Mouse (Mus musculus) embryo, embryonic 10.5 days (tissue): ENCODE measurements around the gene Mvb12b.

Experiments
- DNase-seq: peaks from one replicate; pipeline ENCODE4 v3.0.0-alpha.2; 2015; ENCODE audit warnings: low spot score

The Mvb12b gene

DNA sequence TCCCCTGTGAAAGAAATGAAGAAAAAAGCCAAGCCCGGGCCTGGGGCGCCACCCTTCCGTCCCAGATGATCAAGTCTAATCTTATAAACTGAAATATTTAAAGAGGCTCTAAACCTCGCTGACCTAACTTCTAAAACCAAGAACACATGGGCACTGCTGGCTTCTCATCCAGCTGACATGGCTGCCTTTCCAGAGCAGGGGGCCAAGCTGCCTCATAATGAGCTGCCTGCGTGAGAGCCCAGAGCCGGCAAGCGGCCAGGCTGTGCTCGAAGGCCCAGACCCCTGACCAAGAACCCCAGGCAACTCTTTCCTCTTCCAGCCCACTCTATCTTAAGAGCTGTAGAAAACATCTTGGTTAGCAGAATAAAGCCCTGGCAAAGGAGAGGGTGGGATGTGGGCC, 73.2 kb downstream of the Mvb12b start:
- no peak for DNase-seq

- peak; percentile 29 for DNase-seq
Measured at GRCm38 (mm10) chr2:33813501-33814240, 74.1 kb downstream of the Mvb12b start.

- no peak for DNase-seq
Measured at GRCm38 (mm10) chr2:33812980-33813379, 74.8 kb downstream of the Mvb12b start.

DNA sequence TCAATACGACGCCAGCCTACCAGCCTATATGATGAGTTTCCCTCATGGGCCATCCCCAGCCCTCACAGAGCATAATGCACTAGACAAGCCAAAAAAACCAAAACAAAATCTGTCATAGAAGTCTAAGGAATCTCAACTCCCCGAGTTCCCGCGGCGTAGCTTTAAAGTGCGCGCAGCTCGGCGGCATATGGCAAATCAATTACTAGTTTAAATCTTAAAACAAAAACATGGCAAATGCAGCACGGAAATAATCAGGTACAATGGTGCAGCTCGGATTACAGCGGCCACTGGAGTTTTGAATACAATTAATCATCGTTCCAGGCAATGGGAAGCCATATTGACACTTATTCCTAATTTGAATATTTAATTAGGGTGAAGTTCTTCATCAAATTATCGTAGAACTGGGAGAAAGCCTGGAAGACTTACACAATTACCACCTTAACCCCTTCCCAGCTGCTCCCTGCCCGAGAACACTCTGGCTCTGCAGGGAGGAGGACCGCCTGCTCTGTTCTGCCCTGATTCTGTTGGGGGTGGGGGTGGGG, 76.3 kb downstream of the Mvb12b start:
- peak; percentile 45 for DNase-seq

- DNase-seq = no peak
Measured at GRCm38 (mm10) chr2:33809081-33809480, 78.7 kb downstream of the Mvb12b start.

DNA sequence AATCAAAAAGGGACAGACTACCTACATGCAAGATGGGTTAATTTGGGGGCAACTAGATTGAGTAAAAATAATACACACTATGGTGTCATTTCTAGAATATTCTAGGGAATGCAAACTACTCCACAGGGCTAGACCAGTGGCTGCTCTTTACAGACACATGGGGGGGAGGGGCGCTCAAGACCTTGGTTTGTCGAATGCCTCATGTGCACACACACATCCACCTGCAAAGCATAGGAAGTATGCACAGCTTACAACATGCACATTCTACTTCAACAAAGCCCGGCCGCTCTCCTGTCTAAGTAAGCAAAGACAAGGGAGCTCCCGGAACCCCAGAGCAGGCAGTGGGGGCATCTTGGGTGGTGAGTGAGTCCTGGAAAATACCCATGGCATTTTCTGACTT, 79.7 kb downstream of the Mvb12b start:
- no peak for DNase-seq

GRCm38 (mm10) chr2:33805640-33806039, 82.1 kb downstream of the Mvb12b start:
- DNase-seq = no peak

DNA sequence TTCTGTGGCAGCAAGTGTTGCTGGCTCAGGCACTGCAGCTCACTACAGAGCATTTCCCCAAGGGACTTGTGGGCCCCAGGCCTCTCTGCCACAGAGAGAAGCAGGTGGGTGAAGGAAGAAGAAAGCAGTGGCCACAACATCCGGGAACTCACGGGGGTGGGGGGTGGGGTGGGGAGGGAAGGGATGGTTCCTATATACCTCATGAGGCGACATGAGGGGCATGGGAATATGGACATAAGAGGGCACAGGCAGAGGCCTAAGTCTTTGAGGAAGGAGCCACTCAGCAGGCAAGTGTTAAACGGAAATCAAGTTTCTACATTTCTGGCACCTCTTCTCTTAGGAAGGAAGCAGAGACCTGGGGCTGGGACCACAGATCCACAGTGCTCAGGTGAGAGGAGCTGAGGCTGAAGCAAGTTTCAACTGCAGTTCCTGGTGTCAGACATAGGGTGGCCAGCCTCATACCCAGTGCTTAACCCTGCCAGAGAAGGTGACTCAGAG, 84.0 kb downstream of the Mvb12b start:
- DNase-seq = no peak

GRCm38 (mm10) chr2:33803083-33803615, 84.6 kb downstream of the Mvb12b start:
- DNase-seq = no peak

DNA sequence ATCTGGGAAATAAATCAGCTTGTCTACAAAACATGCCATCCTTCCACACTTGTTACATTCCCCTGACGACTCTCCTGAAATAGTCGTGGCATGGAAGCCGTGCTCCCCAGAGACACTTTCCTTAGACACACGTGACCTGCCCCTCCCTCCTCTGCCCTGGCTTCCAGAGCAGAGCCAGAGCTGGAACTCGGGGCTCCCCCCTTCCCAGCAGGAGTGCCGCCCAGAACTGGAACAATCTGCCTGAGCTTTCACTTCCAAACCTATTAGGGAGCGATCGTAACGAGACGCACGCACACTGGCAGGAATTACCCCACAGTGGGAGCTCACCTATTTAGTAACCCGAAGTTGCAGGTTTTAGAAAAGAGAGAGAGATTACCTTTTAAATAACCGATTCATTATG, 86.0 kb downstream of the Mvb12b start:
- DNase-seq = peak; percentile 17

GRCm38 (mm10) chr2:33801336-33801735, 86.4 kb downstream of the Mvb12b start:
- no peak for DNase-seq

DNA sequence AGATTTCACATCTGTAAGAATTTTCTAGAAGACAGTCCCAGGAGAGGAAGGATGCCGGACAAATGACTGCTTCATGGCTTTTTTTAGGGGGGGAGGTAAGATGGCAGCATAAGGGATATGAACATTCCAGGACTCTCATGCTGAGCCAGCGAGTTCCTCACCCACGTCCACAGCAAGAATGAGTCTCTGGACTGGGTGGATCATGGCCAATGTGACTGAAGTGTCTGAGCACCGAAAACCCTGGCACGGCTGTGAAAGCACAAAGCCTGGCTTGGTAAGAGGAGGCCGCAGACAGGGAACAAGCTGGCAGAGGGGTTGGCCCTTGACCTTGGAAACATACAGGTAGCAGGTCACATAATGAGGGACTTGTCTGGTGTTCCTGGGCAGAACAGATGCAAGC, 87.5 kb downstream of the Mvb12b start:
- DNase-seq = no peak

DNA sequence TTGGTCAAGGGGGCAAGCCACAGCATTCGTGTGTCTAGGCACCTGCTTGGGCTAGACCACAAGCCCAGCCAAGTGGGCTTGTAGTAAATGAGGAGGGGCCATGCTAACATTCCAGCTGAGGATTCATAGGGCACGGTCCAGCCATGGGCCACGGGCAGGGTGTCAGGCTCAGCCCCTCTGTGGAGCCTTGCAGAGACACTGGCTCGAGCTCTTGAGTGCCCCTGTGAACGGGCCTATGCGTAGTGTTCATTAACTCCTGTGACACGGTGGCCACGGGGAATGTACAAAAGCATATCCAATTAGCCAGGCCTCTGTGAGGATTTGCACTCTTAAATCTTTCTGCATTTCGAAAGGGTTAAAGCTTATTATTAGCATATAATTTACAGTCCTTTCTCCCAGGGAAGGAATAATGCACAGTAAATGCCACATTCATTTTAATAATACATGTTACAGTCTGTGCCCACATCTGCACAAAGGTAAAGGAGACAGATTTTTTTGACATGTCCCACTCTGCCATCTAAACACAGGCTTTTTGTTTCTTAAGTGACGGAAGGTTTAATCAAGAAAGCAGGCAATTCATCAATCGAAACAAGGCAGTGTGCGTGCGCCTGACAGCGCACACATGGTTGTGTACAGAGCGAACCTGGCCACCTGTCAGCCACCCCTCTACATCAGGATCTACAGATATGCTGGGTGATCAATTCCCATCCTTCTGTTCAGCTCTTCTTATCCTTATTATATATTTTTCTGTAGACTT, 91.9 kb downstream of the Mvb12b start:
- DNase-seq = no peak

- no peak for DNase-seq
Measured at GRCm38 (mm10) chr2:33795001-33795580, 92.7 kb downstream of the Mvb12b start.

GRCm38 (mm10) chr2:33794483-33794882, 93.3 kb downstream of the Mvb12b start:
- DNase-seq = no peak

DNA sequence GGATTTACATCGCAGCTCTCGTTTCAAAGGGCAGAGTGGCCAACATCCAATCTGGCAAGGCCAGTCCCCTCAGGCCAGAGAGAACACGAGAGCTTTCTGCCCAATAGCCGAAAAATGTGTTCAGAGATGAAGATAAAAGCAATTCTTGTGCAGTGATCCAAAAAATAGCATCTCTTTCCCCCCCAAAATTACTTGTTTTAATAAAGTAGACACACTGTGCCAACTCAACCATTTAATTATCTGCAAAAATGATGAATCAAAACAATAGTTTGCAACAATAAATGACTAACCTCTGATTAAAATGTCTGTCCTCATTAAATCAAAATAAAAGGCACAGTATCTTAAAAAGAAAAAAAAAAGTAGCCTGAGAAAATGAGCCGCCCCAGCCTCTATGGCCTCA, 97.4 kb downstream of the Mvb12b start:
- DNase-seq = no peak

- DNase-seq = no peak
Measured at GRCm38 (mm10) chr2:33789732-33790131, 98.0 kb downstream of the Mvb12b start.

- no peak for DNase-seq
Measured at GRCm38 (mm10) chr2:33789279-33789678, 98.5 kb downstream of the Mvb12b start.

GRCm38 (mm10) chr2:33788851-33789250, 98.9 kb downstream of the Mvb12b start:
- no peak for DNase-seq

DNA sequence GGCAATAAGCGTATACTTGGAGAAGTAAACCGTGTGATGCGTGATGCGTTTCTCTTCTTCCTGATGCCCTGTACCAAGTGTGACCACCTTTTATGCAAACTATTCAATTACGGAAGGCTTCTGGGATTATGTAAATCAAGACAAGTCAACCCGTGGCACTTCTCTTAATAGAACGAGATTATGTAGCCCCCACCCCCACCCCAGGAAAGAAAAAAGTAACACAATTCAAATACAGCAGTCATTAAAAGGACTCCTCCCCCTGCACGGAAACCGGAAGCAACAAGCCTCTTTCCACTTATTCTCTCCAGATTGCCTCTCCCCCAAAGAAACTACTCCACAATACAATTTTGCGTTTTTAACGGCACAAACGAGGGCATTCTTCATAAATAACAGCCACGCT, 99.6 kb downstream of the Mvb12b start:
- DNase-seq = no peak

GRCm38 (mm10) chr2:33786064-33786463, 101.7 kb downstream of the Mvb12b start:
- no peak for DNase-seq

DNA sequence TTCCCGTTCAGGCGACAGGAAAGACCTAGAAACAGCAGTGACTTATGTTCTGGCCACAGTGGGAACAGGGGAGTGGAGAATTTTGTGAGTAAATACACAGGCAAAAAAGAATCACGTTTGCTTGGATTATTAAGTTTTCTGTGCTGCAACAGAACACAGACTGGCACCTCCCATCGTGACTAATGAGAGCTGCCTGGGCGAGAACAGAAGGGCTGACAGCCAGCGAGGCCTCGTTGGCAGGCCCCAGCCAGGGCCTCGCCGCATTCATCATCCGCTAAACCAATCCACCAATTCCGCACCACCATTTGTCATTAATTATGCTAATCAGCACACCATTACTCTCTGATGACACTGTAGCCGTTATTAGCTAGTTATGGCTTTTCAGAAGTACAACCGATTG, 102.2 kb downstream of the Mvb12b start:
- peak; percentile 40 for DNase-seq
